Mouse (Mus musculus): Measurements from ENCODE around the gene 1700016K19Rik. TPM values are rescaled to one million over a fixed set of nuclear protein-coding genes. Genes with fewer than 3 reads are reported as not detected.
"Not testable (repeated sequence)": the region's sequence is repeated elsewhere in the genome, so short reads cannot be mapped to it uniquely, and the experiment has no call there.

1700016K19Rik gene
- polyA plus RNA-seq, 1 experiment from 2014 or later = 5.5 TPM

DNA sequence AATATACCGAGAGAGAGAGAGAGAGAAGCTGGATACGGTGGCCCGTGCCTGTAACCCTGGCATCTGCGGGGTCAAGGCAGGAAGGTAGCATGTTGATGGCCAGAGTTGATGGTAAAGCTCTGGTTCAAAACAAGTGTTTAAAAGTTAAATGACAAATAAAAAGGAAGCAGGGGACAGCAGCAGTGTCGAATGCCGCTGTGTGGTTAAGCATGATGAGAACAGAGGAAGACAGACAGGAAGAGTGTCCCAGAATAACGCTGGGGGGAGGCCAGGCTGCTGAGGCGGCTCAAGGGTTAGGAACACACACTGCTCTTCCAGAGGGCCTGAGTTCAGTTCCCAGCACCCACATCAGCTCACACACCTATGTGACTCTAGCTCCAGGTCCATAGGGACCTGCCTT, 7.2 kb upstream of the 1700016K19Rik start:
- no peak overlapping the region for H3K4me2 ChIP-seq
- WGBS = 93% methylated on average over 8 of the region's 8 CpGs
- no peaks in the 10 kb centered on the region for H3K9me3 ChIP-seq
- H3K4me1 ChIP-seq (replicated peaks) = no peaks in the 10 kb centered on the region
- no peak for ATAC-seq (ENCODE audit: low FRiP score)
- no peak overlapping the region for H3K9ac ChIP-seq
- no peaks in the 10 kb centered on the region for H3K27me3 ChIP-seq
- H3K36me3 ChIP-seq = no peaks in the 10 kb centered on the region
- no peak overlapping the region for H3K4me3 ChIP-seq
- no peak overlapping the region for H3K27ac ChIP-seq

GRCm38 (mm10) chr11:75994357-75994756, 5.4 kb upstream of the 1700016K19Rik start:
- no peaks in the 10 kb centered on the region for H3K9me3 ChIP-seq
- WGBS = 43% methylated on average over 9 of the region's 9 CpGs
- H3K9ac ChIP-seq = no peak overlapping the region
- no peak overlapping the region for H3K27ac ChIP-seq
- H3K4me3 ChIP-seq = no peak overlapping the region
- peaks cover 4% of the 10 kb centered on the region; the same call in 1 of the 2 replicates for H3K27me3 ChIP-seq
- H3K36me3 ChIP-seq = no peaks in the 10 kb centered on the region
- ATAC-seq (ENCODE audit: low FRiP score) = no peak
- H3K4me2 ChIP-seq = no peak overlapping the region
- peaks cover under 1% of the 10 kb centered on the region; the same call in 1 of the 2 replicates for H3K4me1 ChIP-seq (replicated peaks)

DNA sequence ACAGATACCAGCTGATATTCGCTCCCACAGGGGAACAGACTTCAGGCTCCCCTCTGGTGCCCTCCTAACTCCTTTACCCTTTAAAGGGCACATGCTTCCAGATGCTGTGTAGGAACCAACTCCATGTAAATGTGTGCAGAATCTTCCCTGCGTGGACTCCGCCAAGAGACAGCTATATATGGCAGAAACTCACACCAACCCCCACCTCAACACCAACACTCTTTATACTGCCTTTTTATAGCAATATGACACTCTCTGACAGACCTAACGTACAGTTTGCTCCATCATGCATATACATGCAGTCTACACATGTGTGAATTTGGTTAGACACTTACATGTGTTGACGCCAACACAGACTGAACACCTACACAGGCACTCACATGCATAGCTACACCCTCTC, 989 bp downstream of the 1700016K19Rik start:
- Histone ChIP-seq H3K9ac (no peak overlapping the region), H3K36me3 (no peaks in the 10 kb centered on the region), H3K4me3 (no peak overlapping the region), H3K27ac (no peak overlapping the region), H3K27me3 (peaks cover 23% of the 10 kb centered on the region), H3K9me3 (no peaks in the 10 kb centered on the region), H3K4me2 (no peak overlapping the region), H3K4me1 (replicated peaks) (peaks cover 8% of the 10 kb centered on the region)
- ATAC-seq (ENCODE audit: low FRiP score) = no peak
- WGBS = 92% methylated on average over 5 of the region's 5 CpGs

GRCm38 (mm10) chr11:76001237-76001878, 1.6 kb downstream of the 1700016K19Rik start:
- H3K27ac ChIP-seq = no peak overlapping the region
- no peaks in the 10 kb centered on the region for H3K9me3 ChIP-seq
- H3K9ac ChIP-seq = no peak overlapping the region
- H3K4me3 ChIP-seq = no peak overlapping the region
- no peaks in the 10 kb centered on the region for H3K36me3 ChIP-seq
- peaks cover 23% of the 10 kb centered on the region for H3K27me3 ChIP-seq
- no peak overlapping the region for H3K4me2 ChIP-seq
- 61% methylated on average over 3 of the region's 3 CpGs for WGBS
- peaks cover 8% of the 10 kb centered on the region for H3K4me1 ChIP-seq (replicated peaks)
- ATAC-seq (ENCODE audit: low FRiP score) = no peak

DNA sequence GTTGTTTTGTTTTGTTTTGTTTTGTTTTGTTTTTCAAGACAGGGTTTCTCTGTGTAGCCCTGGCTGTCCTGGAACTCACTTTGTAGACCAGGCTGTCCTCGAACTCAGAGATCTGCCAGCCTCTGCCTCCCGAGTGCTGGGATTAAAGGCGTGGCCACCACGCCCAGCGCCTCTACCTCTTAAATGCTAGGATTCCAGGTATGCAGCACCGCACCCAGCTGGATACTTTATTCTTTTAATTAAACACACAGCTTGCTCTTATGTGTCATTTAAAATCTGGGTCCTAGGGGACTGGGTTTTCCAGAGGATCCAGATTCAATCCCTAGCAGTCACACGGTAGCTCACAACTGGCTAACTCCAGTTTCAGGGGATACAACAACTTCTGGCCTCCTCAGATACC, 4.6 kb downstream of the 1700016K19Rik start:
- H3K9ac ChIP-seq; H3K4me1 ChIP-seq (replicated peaks); H3K36me3 ChIP-seq; H3K9me3 ChIP-seq; H3K4me3 ChIP-seq; ATAC-seq (ENCODE audit: low FRiP score); H3K27ac ChIP-seq; H3K4me2 ChIP-seq: not testable (repeated sequence)
- peaks cover 19% of the 10 kb centered on the region for H3K27me3 ChIP-seq
- WGBS = 93% methylated on average over 7 of the region's 7 CpGs

DNA sequence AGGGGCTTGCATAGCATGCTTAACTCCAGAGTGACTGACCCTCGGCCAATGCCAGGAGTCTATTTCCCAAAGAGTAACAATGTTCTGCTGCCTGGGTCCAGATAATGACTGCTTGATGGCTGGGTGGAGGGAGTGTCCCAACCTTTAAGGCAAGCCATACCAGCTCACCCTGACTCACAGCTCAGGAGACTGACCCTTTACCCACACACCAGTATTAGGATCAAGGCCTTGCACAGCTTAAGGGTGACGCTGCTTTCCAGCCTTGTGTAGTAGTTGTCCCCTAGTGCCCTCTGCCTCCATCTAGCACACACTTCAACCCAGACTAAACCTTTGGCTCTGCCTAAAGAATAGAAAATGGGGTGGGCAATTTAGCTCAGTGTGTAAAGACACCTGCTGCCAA, 8.4 kb downstream of the 1700016K19Rik start:
- Histone ChIP-seq H3K9ac (no peak overlapping the region), H3K27ac (no peak overlapping the region), H3K4me1 (replicated peaks) (no peaks in the 10 kb centered on the region), H3K9me3 (no peaks in the 10 kb centered on the region), H3K27me3 (no peaks in the 10 kb centered on the region), H3K4me2 (no peak overlapping the region), H3K4me3 (no peak overlapping the region), H3K36me3 (no peaks in the 10 kb centered on the region)
- WGBS = 84% methylated on average over 2 of the region's 2 CpGs
- no peak for ATAC-seq (ENCODE audit: low FRiP score)

GRCm38 (mm10) chr11:76009101-76009500, 9.4 kb downstream of the 1700016K19Rik start:
- WGBS = 82% methylated on average over 6 of the region's 6 CpGs
- ATAC-seq (ENCODE audit: low FRiP score) = no peak
- H3K9me3 ChIP-seq = no peaks in the 10 kb centered on the region
- no peaks in the 10 kb centered on the region for H3K4me1 ChIP-seq (replicated peaks)
- H3K36me3 ChIP-seq = no peaks in the 10 kb centered on the region
- no peak overlapping the region for H3K4me2 ChIP-seq
- no peaks in the 10 kb centered on the region for H3K27me3 ChIP-seq
- H3K4me3 ChIP-seq = no peak overlapping the region
- H3K27ac ChIP-seq = no peak overlapping the region
- no peak overlapping the region for H3K9ac ChIP-seq

GRCm38 (mm10) chr11:76010838-76011624, 11.3 kb downstream of the 1700016K19Rik start:
- no peak overlapping the region for H3K4me2 ChIP-seq
- H3K27ac ChIP-seq = no peak overlapping the region
- no peak overlapping the region for H3K9ac ChIP-seq
- H3K27me3 ChIP-seq = no peaks in the 10 kb centered on the region
- no peaks in the 10 kb centered on the region for H3K4me1 ChIP-seq (replicated peaks)
- ATAC-seq (ENCODE audit: low FRiP score) = no peak
- no peaks in the 10 kb centered on the region for H3K36me3 ChIP-seq
- WGBS = 90% methylated on average over 9 of the region's 9 CpGs
- H3K9me3 ChIP-seq = no peaks in the 10 kb centered on the region
- no peak overlapping the region for H3K4me3 ChIP-seq

DNA sequence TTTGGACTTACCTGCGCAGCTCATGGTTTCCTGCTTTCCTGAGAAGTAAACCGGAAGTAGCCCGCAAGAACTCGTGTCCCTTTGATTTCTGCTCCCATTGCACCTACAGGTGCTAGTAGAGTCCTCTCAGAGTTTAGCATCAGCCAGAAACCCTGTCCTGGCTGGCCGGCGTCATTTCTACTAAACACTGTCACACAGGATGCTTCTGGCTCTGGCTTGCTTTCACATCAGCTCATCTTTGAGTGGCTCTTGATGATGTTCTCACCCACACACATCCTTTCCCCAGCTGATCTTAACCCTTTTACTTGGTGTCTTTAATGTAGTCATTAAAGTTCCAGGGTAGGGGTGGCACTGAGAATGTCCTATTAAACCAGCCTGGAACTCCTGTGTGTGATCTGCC, 15.5 kb downstream of the 1700016K19Rik start:
- Histone ChIP-seq H3K9ac (no peak overlapping the region), H3K9me3 (no peaks in the 10 kb centered on the region), H3K27me3 (no peaks in the 10 kb centered on the region), H3K36me3 (no peaks in the 10 kb centered on the region), H3K27ac (no peak overlapping the region), H3K4me1 (replicated peaks) (no peaks in the 10 kb centered on the region), H3K4me3 (no peak overlapping the region), H3K4me2 (no peak overlapping the region)
- 92% methylated on average over 6 of the region's 6 CpGs for WGBS
- ATAC-seq (ENCODE audit: low FRiP score) = no peak

- H3K27me3 ChIP-seq = no peaks in the 10 kb centered on the region
- no peak for ATAC-seq (ENCODE audit: low FRiP score)
- H3K27ac ChIP-seq = no peak overlapping the region
- H3K4me2 ChIP-seq = no peak overlapping the region
- no peak overlapping the region for H3K9ac ChIP-seq
- no peaks in the 10 kb centered on the region for H3K4me1 ChIP-seq (replicated peaks)
- H3K4me3 ChIP-seq = no peak overlapping the region
- H3K36me3 ChIP-seq = no peaks in the 10 kb centered on the region
- WGBS = 85% methylated on average over 4 of the region's 4 CpGs
- H3K9me3 ChIP-seq = no peaks in the 10 kb centered on the region
Measured at GRCm38 (mm10) chr11:76015814-76016213, 16.1 kb downstream of the 1700016K19Rik start.

- Histone ChIP-seq H3K4me3 (no peak overlapping the region), H3K36me3 (no peaks in the 10 kb centered on the region), H3K27me3 (no peaks in the 10 kb centered on the region), H3K4me2 (no peak overlapping the region), H3K27ac (no peak overlapping the region), H3K9ac (no peak overlapping the region), H3K4me1 (replicated peaks) (no peaks in the 10 kb centered on the region), H3K9me3 (no peaks in the 10 kb centered on the region)
- 81% methylated on average over 4 of the region's 4 CpGs for WGBS
- no peak for ATAC-seq (ENCODE audit: low FRiP score)
Measured at GRCm38 (mm10) chr11:76019879-76020278, 20.2 kb downstream of the 1700016K19Rik start.

- no peaks in the 10 kb centered on the region for H3K9me3 ChIP-seq
- ATAC-seq (ENCODE audit: low FRiP score) = no peak
- H3K4me3 ChIP-seq = no peak overlapping the region
- 88% methylated on average over 9 of the region's 9 CpGs for WGBS
- no peaks in the 10 kb centered on the region for H3K4me1 ChIP-seq (replicated peaks)
- peaks cover 4% of the 10 kb centered on the region; the same call in 1 of the 2 replicates for H3K27me3 ChIP-seq
- H3K9ac ChIP-seq = no peak overlapping the region
- no peak overlapping the region for H3K27ac ChIP-seq
- no peak overlapping the region for H3K4me2 ChIP-seq
- no peaks in the 10 kb centered on the region for H3K36me3 ChIP-seq
Measured at GRCm38 (mm10) chr11:76020916-76021315, 21.2 kb downstream of the 1700016K19Rik start.

- Histone ChIP-seq H3K36me3 (no peaks in the 10 kb centered on the region), H3K4me1 (replicated peaks) (peaks cover 21% of the 10 kb centered on the region), H3K4me3 (no peak overlapping the region), H3K27ac (no peak overlapping the region), H3K9me3 (no peaks in the 10 kb centered on the region), H3K9ac (no peak overlapping the region), H3K4me2 (no peak overlapping the region), H3K27me3 (peaks cover 18% of the 10 kb centered on the region)
- ATAC-seq (ENCODE audit: low FRiP score) = no peak
- WGBS = 72% methylated on average over 7 of the region's 7 CpGs
Measured at GRCm38 (mm10) chr11:76025080-76025583, 25.4 kb downstream of the 1700016K19Rik start.
